Mouse (Mus musculus) heart, embryonic 15.5 days (tissue): Measurements from ENCODE around the gene Gm8237. TPM values are rescaled to one million over a fixed set of nuclear protein-coding genes. Genes with fewer than 3 reads are reported as not detected.
"Not testable (repeated sequence)": the region's sequence is repeated elsewhere in the genome, so short reads cannot be mapped to it uniquely, and the experiment has no call there.

Experiments used
- ATAC-seq: fragments of 200-750 bp; cut with Nextera tagmentation; replicated peaks from 2 replicates; pipeline ENCODE4 v1.8.0; 2017; ENCODE audit warnings: low read depth, moderate TSS enrichment; ENCODE audit not compliant: insufficient number of reproducible peaks, insufficient read depth, low FRiP score
- H3K27ac ChIP-seq: fragments of 300-500 bp; sonication (generic); 2 replicates; pipeline ENCODE4 v1.5.1; 2015; ENCODE audit warnings: mild to moderate bottlenecking, inconsistent platforms
- H3K27me3 ChIP-seq: fragments of 300-500 bp; sonication (generic); 2 replicates; pipeline ENCODE4 v1.6.1; 2015; ENCODE audit warnings: inconsistent platforms
- H3K36me3 ChIP-seq: fragments of 300-500 bp; sonication (generic); 2 replicates; pipeline ENCODE4 v1.6.1; 2015; ENCODE audit warnings: mild to moderate bottlenecking, inconsistent platforms
- H3K4me1 ChIP-seq: fragments of 300-500 bp; sonication (generic); replicated peaks from 2 replicates; pipeline ENCODE4 v1.6.1; 2015; ENCODE audit warnings: inconsistent platforms
- H3K4me2 ChIP-seq: fragments of 300-500 bp; sonication (generic); 2 replicates; pipeline ENCODE4 v1.6.1; 2015; ENCODE audit warnings: inconsistent platforms, mild to moderate bottlenecking, moderate library complexity
- H3K4me3 ChIP-seq: fragments of 300-500 bp; sonication (generic); 2 replicates; pipeline ENCODE4 v1.5.1; 2015; ENCODE audit warnings: mild to moderate bottlenecking, inconsistent platforms
- H3K9ac ChIP-seq: fragments of 300-500 bp; sonication (generic); 2 replicates; pipeline ENCODE4 v1.6.1; 2015; ENCODE audit warnings: mild to moderate bottlenecking, inconsistent platforms
- H3K9me3 ChIP-seq: fragments of 300-500 bp; sonication (generic); replicated peaks from 2 replicates; pipeline ENCODE4 v1.6.1; 2016; ENCODE audit warnings: inconsistent platforms
- WGBS: fragments of 180-500 bp; shearing (Covaris S2); methylation state at CpG from one replicate; pipeline ENCODE4 v1.1.7; 2015; ENCODE audit warnings: mixed read lengths; 5-methylcytosine and 5-hydroxymethylcytosine counted together
- polyA plus RNA-seq: library from polyadenylated mRNA; unstranded; fragments of >200 nt; fragmentation: Nextera tagmentation; extraction: Ambion mirVana; gene quantifications from 2 replicates; pipeline ENCODE4 v1.2.1, GENCODE M21; 2015

Gm8237 gene
- 0.06 and 0.08 TPM in 2 replicates for polyA plus RNA-seq

DNA sequence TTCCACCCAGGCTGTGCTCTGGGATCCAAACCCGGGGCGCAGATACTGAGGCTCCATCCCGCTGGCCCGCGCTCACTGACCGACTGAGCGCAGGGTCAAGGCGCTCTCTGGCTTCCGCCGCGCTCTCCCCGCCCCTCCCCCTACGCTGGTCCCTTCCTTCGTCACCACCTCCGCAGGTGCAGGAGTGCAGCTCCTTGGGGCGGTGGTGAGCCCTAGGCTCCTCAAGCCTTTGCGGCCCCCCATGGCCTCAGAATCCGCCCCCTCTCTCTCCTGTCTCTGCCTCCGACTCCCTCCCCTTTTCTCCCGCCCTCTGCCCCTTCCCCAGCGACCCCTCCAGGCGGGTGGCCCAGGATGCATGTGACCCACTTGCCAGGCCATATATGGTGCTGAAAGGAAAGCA, at the start of gene Gm8237:
TSS of gene Gm8237 (minus strand) at position 142 of the 400 bp plus-strand sequence.
- H3K27me3 ChIP-seq, ATAC-seq, H3K9me3 ChIP-seq, H3K27ac ChIP-seq, H3K9ac ChIP-seq, H3K4me1 ChIP-seq, H3K36me3 ChIP-seq: not testable (repeated sequence)
- peak within 1 kb of the TSS; percentile 43 for H3K4me3 ChIP-seq
- WGBS, result 2% methylated on average over 19 of the region's 22 CpGs
- H3K4me2 ChIP-seq, result peak within 1 kb of the TSS; percentile 78

- not testable (repeated sequence) for H3K4me1 ChIP-seq, H3K27ac ChIP-seq, H3K4me2 ChIP-seq, H3K9ac ChIP-seq, H3K4me3 ChIP-seq, ATAC-seq, H3K36me3 ChIP-seq, H3K9me3 ChIP-seq, H3K27me3 ChIP-seq
- WGBS, result 68% methylated on average over 7 of the region's 7 CpGs
These were observed 43.1 kb upstream of the Gm8237 start for GRCm38 (mm10) chr14:5923276-5923675.

GRCm38 (mm10) chr14:5918330-5918942, 38.3 kb upstream of the Gm8237 start:
- not testable (repeated sequence) for H3K4me2 ChIP-seq, H3K27me3 ChIP-seq, H3K9ac ChIP-seq, ATAC-seq, H3K4me1 ChIP-seq, H3K36me3 ChIP-seq, H3K9me3 ChIP-seq, H3K4me3 ChIP-seq, H3K27ac ChIP-seq
- 77% methylated on average over 4 of the region's 4 CpGs for WGBS

GRCm38 (mm10) chr14:5913701-5914100, 33.5 kb upstream of the Gm8237 start:
- not testable (repeated sequence) for H3K27me3 ChIP-seq, H3K9me3 ChIP-seq, ATAC-seq, H3K36me3 ChIP-seq, H3K27ac ChIP-seq, H3K4me3 ChIP-seq, H3K4me1 ChIP-seq, H3K9ac ChIP-seq, H3K4me2 ChIP-seq
- 68% methylated on average over 2 of the region's 2 CpGs for WGBS

GRCm38 (mm10) chr14:5879791-5880190, 391 bp downstream of the Gm8237 start:
- H3K9me3 ChIP-seq, H3K4me1 ChIP-seq, ATAC-seq, H3K9ac ChIP-seq, H3K27me3 ChIP-seq, H3K36me3 ChIP-seq, H3K27ac ChIP-seq: not testable (repeated sequence)
- WGBS, result under 1% methylated on average over 22 of the region's 28 CpGs
- peak overlapping the region; percentile 78 for H3K4me2 ChIP-seq
- peak overlapping the region; percentile 43 for H3K4me3 ChIP-seq

- not testable (repeated sequence) for H3K27ac ChIP-seq, H3K27me3 ChIP-seq, H3K4me3 ChIP-seq, H3K36me3 ChIP-seq, H3K9me3 ChIP-seq, H3K4me1 ChIP-seq, ATAC-seq, H3K9ac ChIP-seq
- H3K4me2 ChIP-seq, result peak overlapping the region; percentile 36; the same call in 1 of the 2 replicates
- 8% methylated on average over 7 of the region's 11 CpGs for WGBS
These were observed 1.0 kb downstream of the Gm8237 start for GRCm38 (mm10) chr14:5879136-5879535.

DNA sequence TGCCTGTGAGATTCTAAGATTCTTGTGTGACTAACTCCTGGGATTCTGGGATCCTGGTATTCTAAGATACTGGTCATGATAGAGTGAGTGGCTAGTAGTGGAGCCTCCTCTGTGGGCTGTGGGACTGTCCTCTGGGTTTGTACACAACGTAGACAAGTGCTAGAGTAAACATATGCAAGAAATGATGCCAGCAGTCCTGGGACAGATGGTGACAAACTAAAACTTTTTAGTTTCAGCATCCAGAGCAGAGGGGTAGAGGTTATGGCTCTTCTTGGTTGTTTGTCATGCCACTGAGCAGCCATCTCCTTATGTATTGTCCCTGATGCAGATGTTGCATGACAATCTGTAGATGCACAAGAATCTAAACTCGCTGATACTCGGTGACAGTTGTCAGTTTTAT, 24.3 kb downstream of the Gm8237 start:
- not testable (repeated sequence) for H3K9me3 ChIP-seq, H3K4me3 ChIP-seq, ATAC-seq, H3K9ac ChIP-seq, H3K4me2 ChIP-seq, H3K27ac ChIP-seq, H3K4me1 ChIP-seq, H3K27me3 ChIP-seq, H3K36me3 ChIP-seq
- 70% methylated on average over 3 of the region's 3 CpGs for WGBS

- not testable (repeated sequence) for H3K4me3 ChIP-seq, H3K36me3 ChIP-seq, H3K4me2 ChIP-seq, H3K9ac ChIP-seq, ATAC-seq, H3K9me3 ChIP-seq, H3K4me1 ChIP-seq, H3K27ac ChIP-seq, H3K27me3 ChIP-seq
- WGBS, result no CpG with 5 or more reads among the region's 3 CpGs
These were observed 50.0 kb downstream of the Gm8237 start, which contains the start of gene Gm3424 for GRCm38 (mm10) chr14:5830229-5830628. Gene Gm3424, minus strand, starts transcription at chr14:5830329.

DNA sequence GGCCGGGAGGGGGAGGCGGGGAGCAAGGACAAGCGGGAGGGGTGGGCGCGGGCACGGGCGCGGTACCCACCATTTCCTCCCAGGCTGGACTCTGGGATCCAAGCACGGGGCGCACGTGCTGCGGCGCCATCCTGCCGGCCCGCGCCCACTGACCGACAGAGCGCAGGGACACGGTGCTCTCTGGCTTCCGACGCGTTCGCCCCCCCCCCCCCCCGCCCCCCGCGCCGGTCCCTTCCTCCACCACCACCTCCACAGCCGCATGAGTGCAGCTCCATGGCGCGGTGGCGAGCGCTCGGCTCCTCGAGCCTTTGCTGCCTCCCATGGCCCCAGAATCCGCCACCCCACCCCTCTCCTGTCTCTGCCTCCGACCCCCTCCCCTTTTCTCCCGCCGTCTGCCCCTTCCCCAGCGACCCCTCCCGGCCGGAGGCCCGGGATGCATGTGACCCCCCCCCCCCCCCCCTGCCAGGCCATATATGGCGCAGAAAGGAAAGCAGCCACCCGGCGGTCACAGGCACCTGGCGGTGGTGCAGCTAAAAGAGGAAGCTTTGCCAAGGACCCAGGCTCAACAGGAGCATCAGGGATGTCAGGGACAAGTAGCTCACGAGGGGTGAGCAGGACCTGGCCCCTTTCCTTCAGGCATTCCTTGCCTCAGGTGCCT, 67.4 kb downstream of the Gm8237 start:
- not testable (repeated sequence) for ATAC-seq, H3K4me1 ChIP-seq, H3K27ac ChIP-seq, H3K27me3 ChIP-seq, H3K4me3 ChIP-seq, H3K9me3 ChIP-seq, H3K4me2 ChIP-seq, H3K36me3 ChIP-seq, H3K9ac ChIP-seq
- no CpG with 5 or more reads among the region's 47 CpGs for WGBS

Other genes with a start within 250 kb of the Gm8237 start
- not detected in 2 replicates for gene Gm8265, start 247.4 kb downstream of the Gm8237 start, polyA plus RNA-seq
- not detected in 2 replicates for gene Gm9603, start 192.9 kb downstream of the Gm8237 start, polyA plus RNA-seq
- not detected in 2 replicates for gene Gm3373, start 138.8 kb downstream of the Gm8237 start, polyA plus RNA-seq
- gene Gm3383, start 72.4 kb downstream of the Gm8237 start, polyA plus RNA-seq, result 0.34 and 0.50 TPM in 2 replicates
- gene Gm3424, start 50.1 kb downstream of the Gm8237 start, polyA plus RNA-seq, result not detected in 2 replicates
- 0.37 and 0.38 TPM in 2 replicates for gene Gm3248, start 81.4 kb upstream of the Gm8237 start, polyA plus RNA-seq
- gene Gm3453, start 98.8 kb upstream of the Gm8237 start, polyA plus RNA-seq, result not detected in 2 replicates
- 0.08 TPM in 1 of 2 replicates, not detected in the other for gene Gm6337, start 177.9 kb upstream of the Gm8237 start, polyA plus RNA-seq
- gene Gm8206, start 213.6 kb upstream of the Gm8237 start, polyA plus RNA-seq, result 0.57 and 0.68 TPM in 2 replicates
- gene Gm3468, start 228.3 kb upstream of the Gm8237 start, polyA plus RNA-seq, result 2.1 and 2.3 TPM in 2 replicates
- gene Gm3476, start 245.4 kb upstream of the Gm8237 start, polyA plus RNA-seq, result not detected in 2 replicates